Mouse (Mus musculus): ENCODE measurements around the gene Hist4h4. TPM values are rescaled to one million over a fixed set of nuclear protein-coding genes. Genes with fewer than 3 reads are reported as not detected.

Hist4h4 gene
- polyA plus RNA-seq, 1 experiment from 2014 or later = 0.43 TPM

DNA sequence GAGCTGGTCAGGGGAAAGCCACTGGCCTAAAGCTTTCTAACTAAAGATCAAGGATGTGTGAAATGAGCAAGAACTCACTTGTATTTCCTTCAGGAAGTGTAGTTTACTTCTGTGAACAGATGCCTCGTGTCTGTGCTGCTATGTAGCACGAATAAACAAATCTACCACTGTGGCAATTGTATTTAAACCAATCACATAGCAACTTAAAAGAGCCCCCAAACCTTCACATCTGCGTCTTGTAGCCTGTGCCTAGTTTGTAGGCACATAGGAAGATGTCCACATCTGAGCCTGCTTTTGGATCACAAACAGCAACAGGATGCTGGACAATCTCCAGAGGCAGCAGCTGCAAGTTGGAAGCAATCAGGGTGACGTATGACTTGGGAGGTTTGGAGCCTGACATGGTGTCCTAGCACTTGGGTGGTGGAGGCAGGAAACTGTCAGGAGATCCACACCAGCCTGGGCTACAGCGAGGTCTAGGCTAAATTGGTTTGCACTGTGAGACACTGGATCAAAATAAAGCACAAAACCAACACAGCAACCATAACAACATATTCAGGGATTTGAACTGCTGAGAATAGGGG lies 14.7 kb downstream of the Hist4h4 start:
- Histone ChIP-seq H3K27ac (ENCODE audit: low read depth, low read length) (no peak overlapping the region), H3K4me2 (no peak overlapping the region), H3K9me3 (ENCODE audit: control insufficient read depth, low read length) (no peaks in the 10 kb centered on the region), H3K27me3 (replicated peaks; ENCODE audit: control insufficient read depth, insufficient read depth, low read length) (no peaks in the 10 kb centered on the region), H3K4me1 (replicated peaks; ENCODE audit: control insufficient read depth, insufficient read depth, low read length) (no peaks in the 10 kb centered on the region), H3K4me3 (ENCODE audit: low read depth, low read length) (no peak overlapping the region), H3K36me3 (ENCODE audit: control insufficient read depth, insufficient read depth, low read length) (no peaks in the 10 kb centered on the region), H3K9ac (ENCODE audit: low read depth, low read length) (no peak overlapping the region)
- WGBS = 64% methylated on average over 5 of the region's 5 CpGs
- ATAC-seq (replicated peaks; ENCODE audit: low FRiP score) (no peak), DNase-seq (ENCODE audit: low spot score) (no peak)

DNA sequence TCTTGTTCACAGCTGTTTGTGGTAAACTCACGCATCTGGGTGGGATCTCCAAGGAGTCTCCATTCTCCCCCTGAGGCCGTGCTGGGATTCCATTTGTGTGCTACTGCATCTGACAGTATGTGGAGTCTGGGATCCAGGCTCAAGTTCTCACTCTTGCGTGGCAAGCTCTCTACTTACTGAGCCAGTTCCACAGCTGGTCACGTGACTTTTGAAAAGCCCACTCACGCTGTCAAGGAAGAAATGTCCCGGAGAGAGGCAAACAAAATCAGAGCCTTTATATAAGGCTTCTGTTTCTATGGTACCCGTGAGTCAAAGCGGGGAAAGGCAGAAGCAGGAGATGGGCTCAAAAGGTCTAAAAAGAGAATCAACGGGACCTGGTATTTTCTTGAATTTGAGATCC lies 21.5 kb downstream of the Hist4h4 start:
- DNase-seq (ENCODE audit: low spot score) (no peak), ATAC-seq (replicated peaks; ENCODE audit: low FRiP score) (no peak)
- Histone ChIP-seq H3K27me3 (replicated peaks; ENCODE audit: control insufficient read depth, insufficient read depth, low read length) (no peaks in the 10 kb centered on the region), H3K9me3 (ENCODE audit: control insufficient read depth, low read length) (no peaks in the 10 kb centered on the region), H3K4me1 (replicated peaks; ENCODE audit: control insufficient read depth, insufficient read depth, low read length) (no peaks in the 10 kb centered on the region), H3K9ac (ENCODE audit: low read depth, low read length) (no peak overlapping the region), H3K36me3 (ENCODE audit: control insufficient read depth, insufficient read depth, low read length) (no peaks in the 10 kb centered on the region), H3K4me2 (no peak overlapping the region), H3K4me3 (ENCODE audit: low read depth, low read length) (no peak overlapping the region), H3K27ac (ENCODE audit: low read depth, low read length) (no peak overlapping the region)
- WGBS = 86% methylated on average over 9 of the region's 9 CpGs

DNA sequence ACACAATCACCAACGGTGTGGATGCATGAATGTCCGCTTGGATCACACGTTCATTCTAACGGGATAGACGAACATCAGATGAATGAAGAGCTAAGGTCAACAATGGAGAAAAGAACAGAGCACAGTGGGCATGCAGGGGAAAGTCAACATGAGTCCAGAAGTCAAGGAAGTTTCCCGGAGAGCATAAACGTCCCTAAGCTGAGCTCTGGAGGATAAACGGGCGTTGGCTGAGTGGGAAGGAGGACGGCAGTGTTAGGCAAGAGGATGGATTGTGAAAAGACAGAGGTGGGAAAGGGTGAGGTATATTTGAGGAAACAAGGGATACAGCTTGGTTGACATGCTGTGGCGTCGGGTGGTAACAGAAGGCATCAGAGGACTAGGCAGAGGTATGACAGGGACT lies 22.1 kb downstream of the Hist4h4 start:
- H3K4me1 ChIP-seq (replicated peaks; ENCODE audit: control insufficient read depth, insufficient read depth, low read length) = no peaks in the 10 kb centered on the region
- WGBS = 88% methylated on average over 12 of the region's 12 CpGs

GRCm38 (mm10) chr6:136781377-136781986 lies 22.7 kb downstream of the Hist4h4 start, which contains the start of gene Gucy2c:
Gene Gucy2c, minus strand, starts transcription at chr6:136781765.
- no peaks in the 10 kb centered on the region for H3K9me3 ChIP-seq (ENCODE audit: control insufficient read depth, low read length)
- 81% methylated on average over 20 of the region's 20 CpGs for WGBS
- no peak within 1 kb of the TSS for H3K4me3 ChIP-seq (ENCODE audit: low read depth, low read length)
- ATAC-seq (replicated peaks; ENCODE audit: low FRiP score) (no peak), DNase-seq (ENCODE audit: low spot score) (no peak)
- H3K9ac ChIP-seq (ENCODE audit: low read depth, low read length) = no peak within 1 kb of the TSS
- H3K4me2 ChIP-seq = no peak within 1 kb of the TSS
- no peaks in the 10 kb centered on the region for H3K4me1 ChIP-seq (replicated peaks; ENCODE audit: control insufficient read depth, insufficient read depth, low read length)
- H3K36me3 ChIP-seq (ENCODE audit: control insufficient read depth, insufficient read depth, low read length) = no peaks in the 10 kb centered on the region
- no peaks in the 10 kb centered on the region for H3K27me3 ChIP-seq (replicated peaks; ENCODE audit: control insufficient read depth, insufficient read depth, low read length)
- H3K27ac ChIP-seq (ENCODE audit: low read depth, low read length) = no peak within 1 kb of the TSS

More for the DNA sequence above, 22.1 kb downstream of the Hist4h4 start:
- ATAC-seq (replicated peaks; ENCODE audit: low FRiP score) = no peak
- Histone ChIP-seq H3K36me3 (ENCODE audit: control insufficient read depth, insufficient read depth, low read length) (no peaks in the 10 kb centered on the region), H3K27ac (ENCODE audit: low read depth, low read length) (no peak overlapping the region), H3K4me3 (ENCODE audit: low read depth, low read length) (no peak overlapping the region), H3K9ac (ENCODE audit: low read depth, low read length) (no peak overlapping the region), H3K9me3 (ENCODE audit: control insufficient read depth, low read length) (no peaks in the 10 kb centered on the region), H3K4me2 (no peak overlapping the region), H3K27me3 (replicated peaks; ENCODE audit: control insufficient read depth, insufficient read depth, low read length) (no peaks in the 10 kb centered on the region)
- DNase-seq (ENCODE audit: low spot score) = no peak

DNA sequence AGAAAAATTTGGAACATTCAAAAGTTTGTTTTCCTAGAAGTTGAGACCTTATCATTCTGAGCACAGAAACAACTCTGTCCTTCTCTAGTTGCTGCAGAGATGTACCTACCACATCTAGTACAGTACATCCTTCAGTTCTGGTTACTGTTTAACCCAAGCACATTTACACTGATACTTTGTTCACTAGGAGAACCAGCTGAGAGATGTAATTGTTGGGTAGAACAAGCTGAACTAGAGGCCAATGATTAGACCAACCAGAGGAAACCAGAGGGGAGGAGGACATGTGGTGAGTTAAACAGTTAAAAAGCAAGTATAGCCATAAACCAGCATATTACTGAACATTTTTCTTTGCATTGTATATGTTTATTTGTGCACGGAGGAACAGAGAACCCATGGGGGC lies 27.8 kb downstream of the Hist4h4 start:
- no peak for ATAC-seq (replicated peaks; ENCODE audit: low FRiP score)
- no peak for DNase-seq (ENCODE audit: low spot score)
- 80% methylated on average over 1 of the region's 1 CpGs for WGBS

DNA sequence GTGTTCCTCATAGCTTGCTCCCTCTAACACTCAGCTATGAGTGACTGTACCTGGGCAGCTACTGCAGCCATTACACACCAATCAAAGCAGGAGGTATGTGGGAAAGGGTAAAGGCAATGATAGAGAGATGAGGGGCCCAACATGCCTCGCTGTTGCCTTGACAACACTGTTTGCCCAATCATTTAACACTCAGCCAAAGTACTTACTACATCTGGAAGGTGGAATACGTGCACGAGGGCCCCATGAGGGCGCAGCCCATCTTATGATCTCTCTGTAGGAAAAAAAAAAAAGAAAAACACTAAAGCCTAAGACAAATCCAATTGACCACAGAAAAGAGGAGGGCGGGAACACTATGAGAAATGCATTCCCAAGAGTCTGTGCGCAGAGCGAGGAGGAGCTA lies 34.4 kb downstream of the Hist4h4 start:
- H3K36me3 ChIP-seq (ENCODE audit: control insufficient read depth, insufficient read depth, low read length) = no peaks in the 10 kb centered on the region
- H3K4me1 ChIP-seq (replicated peaks; ENCODE audit: control insufficient read depth, insufficient read depth, low read length) = no peaks in the 10 kb centered on the region
- no peaks in the 10 kb centered on the region for H3K9me3 ChIP-seq (ENCODE audit: control insufficient read depth, low read length)
- H3K4me2 ChIP-seq = no peak overlapping the region
- H3K9ac ChIP-seq (ENCODE audit: low read depth, low read length) = no peak overlapping the region
- H3K4me3 ChIP-seq (ENCODE audit: low read depth, low read length) = no peak overlapping the region
- ATAC-seq (replicated peaks; ENCODE audit: low FRiP score) (no peak), DNase-seq (ENCODE audit: low spot score) (no peak)
- H3K27me3 ChIP-seq (replicated peaks; ENCODE audit: control insufficient read depth, insufficient read depth, low read length) = no peaks in the 10 kb centered on the region
- WGBS = 76% methylated on average over 7 of the region's 7 CpGs
- H3K27ac ChIP-seq (ENCODE audit: low read depth, low read length) = no peak overlapping the region

More for the DNA sequence above, 27.8 kb downstream of the Hist4h4 start:
- Histone ChIP-seq H3K4me3 (ENCODE audit: low read depth, low read length) (no peak overlapping the region), H3K27me3 (replicated peaks; ENCODE audit: control insufficient read depth, insufficient read depth, low read length) (no peaks in the 10 kb centered on the region), H3K27ac (ENCODE audit: low read depth, low read length) (no peak overlapping the region), H3K9me3 (ENCODE audit: control insufficient read depth, low read length) (no peaks in the 10 kb centered on the region), H3K4me1 (replicated peaks; ENCODE audit: control insufficient read depth, insufficient read depth, low read length) (no peaks in the 10 kb centered on the region), H3K9ac (ENCODE audit: low read depth, low read length) (no peak overlapping the region), H3K4me2 (no peak overlapping the region), H3K36me3 (ENCODE audit: control insufficient read depth, insufficient read depth, low read length) (no peaks in the 10 kb centered on the region)

GRCm38 (mm10) chr6:136769143-136769542 lies 35.1 kb downstream of the Hist4h4 start:
- Histone ChIP-seq H3K9ac (ENCODE audit: low read depth, low read length) (no peak overlapping the region), H3K27ac (ENCODE audit: low read depth, low read length) (no peak overlapping the region), H3K4me1 (replicated peaks; ENCODE audit: control insufficient read depth, insufficient read depth, low read length) (no peaks in the 10 kb centered on the region), H3K36me3 (ENCODE audit: control insufficient read depth, insufficient read depth, low read length) (no peaks in the 10 kb centered on the region), H3K4me3 (ENCODE audit: low read depth, low read length) (no peak overlapping the region), H3K27me3 (replicated peaks; ENCODE audit: control insufficient read depth, insufficient read depth, low read length) (no peaks in the 10 kb centered on the region), H3K9me3 (ENCODE audit: control insufficient read depth, low read length) (no peaks in the 10 kb centered on the region), H3K4me2 (no peak overlapping the region)
- ATAC-seq (replicated peaks; ENCODE audit: low FRiP score) (no peak), DNase-seq (ENCODE audit: low spot score) (no peak)
- 77% methylated on average over 8 of the region's 8 CpGs for WGBS

DNA sequence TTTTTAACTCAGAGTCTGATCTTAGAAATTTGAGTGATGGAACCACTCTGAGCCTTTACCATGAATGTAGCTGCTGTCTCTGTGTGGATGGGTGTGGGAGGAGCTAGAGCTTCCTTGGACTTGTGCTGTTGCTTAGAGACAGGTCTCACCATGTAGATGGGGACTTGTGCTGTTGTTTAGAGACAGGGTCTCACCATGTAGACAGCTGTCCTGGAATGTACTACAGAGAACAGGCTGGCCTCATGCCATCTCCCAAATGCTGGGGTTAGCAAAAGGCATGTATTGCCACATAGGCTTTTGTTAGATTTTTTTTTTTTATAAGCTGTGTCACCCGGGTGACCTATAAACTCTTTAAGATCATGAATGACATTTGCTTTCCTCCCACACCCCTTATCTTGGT lies 40.3 kb downstream of the Hist4h4 start:
- Histone ChIP-seq H3K36me3 (ENCODE audit: control insufficient read depth, insufficient read depth, low read length) (no peaks in the 10 kb centered on the region), H3K27me3 (replicated peaks; ENCODE audit: control insufficient read depth, insufficient read depth, low read length) (no peaks in the 10 kb centered on the region), H3K4me1 (replicated peaks; ENCODE audit: control insufficient read depth, insufficient read depth, low read length) (no peaks in the 10 kb centered on the region), H3K9ac (ENCODE audit: low read depth, low read length) (no peak overlapping the region), H3K4me2 (no peak overlapping the region), H3K27ac (ENCODE audit: low read depth, low read length) (no peak overlapping the region), H3K4me3 (ENCODE audit: low read depth, low read length) (no peak overlapping the region), H3K9me3 (ENCODE audit: control insufficient read depth, low read length) (no peaks in the 10 kb centered on the region)
- ATAC-seq (replicated peaks; ENCODE audit: low FRiP score) = no peak
- WGBS = 52% methylated on average over 1 of the region's 1 CpGs
- DNase-seq (ENCODE audit: low spot score) = no peak

Measured in liver, embryonic 11.5 days (tissue).